Mouse (Mus musculus) urinary bladder, postnatal 36 days (tissue): ENCODE measurements around the gene Ctu2.

ENCODE experiments used
- DNase-seq, 2 experiments: peaks; one replicate each; pipeline ENCODE4 v3.0.0; 2022; ENCODE audit warnings: low spot score in 2 of 2, mixed read lengths in 1 of 2

Gene Ctu2

DNA sequence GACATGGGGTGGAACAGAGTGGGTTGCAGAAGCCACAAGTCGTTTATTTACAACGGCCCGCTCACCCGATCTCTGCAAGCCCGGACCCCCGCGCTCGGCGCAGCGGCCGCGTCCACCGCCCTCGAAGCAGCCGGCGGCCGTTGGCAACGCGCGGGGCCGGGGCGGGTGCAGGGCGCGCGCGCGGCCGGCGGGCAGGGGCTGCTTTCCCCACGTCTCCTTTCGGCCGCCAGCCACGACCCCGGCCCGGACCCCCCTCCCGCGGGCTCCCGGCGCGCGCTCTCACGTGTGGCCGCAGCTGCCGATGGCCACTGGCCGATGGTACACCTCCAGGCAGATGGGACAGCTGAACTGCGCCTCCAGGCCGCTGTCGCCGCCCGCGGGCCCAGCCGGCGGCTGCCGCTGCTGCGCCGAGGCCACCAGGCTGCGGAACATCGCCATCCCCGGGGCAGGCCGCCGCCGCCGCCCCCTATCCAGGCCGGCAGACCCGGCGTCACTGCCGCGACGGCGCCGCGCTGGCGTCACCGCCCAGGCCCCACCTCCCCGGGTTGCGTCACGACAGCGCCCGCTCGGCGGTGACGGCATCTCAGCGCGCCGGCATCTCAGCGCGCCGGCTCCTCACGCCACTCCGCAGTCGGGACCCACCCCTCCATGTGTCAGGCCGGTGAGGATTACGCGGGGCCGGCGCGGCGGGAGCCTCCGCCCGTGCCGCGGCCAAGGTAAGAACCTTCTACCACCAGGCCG lies at the start of gene Ctu2, which contains the start of gene Rnf166:
TSS of gene Ctu2 (plus strand) at position 564 of the 741 bp plus-strand sequence.
TSS of gene Rnf166 (minus strand) at position 485 of the 741 bp plus-strand sequence.
- peak; percentile 87 to 89 for DNase-seq

DNA sequence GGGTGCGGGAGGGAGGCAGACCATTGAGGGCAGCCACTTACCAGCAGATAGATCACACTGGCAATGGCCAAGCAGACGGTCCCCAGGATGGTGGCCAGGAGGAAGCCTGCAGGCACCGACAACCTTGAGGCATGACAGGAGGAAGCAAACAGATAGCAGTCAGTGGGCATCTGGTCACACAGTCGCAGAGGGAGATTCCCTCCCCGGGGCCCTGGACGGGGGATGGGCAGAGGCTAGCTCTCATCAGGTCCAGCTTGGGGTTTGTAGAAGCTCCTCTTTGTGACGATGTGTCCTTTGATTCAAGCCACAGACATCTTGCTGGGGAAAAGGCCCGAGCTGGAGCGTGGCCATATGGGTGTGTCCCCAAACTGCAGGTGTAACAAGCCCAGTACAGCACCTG lies 49.8 kb upstream of the Ctu2 start:
- no peak for DNase-seq

DNA sequence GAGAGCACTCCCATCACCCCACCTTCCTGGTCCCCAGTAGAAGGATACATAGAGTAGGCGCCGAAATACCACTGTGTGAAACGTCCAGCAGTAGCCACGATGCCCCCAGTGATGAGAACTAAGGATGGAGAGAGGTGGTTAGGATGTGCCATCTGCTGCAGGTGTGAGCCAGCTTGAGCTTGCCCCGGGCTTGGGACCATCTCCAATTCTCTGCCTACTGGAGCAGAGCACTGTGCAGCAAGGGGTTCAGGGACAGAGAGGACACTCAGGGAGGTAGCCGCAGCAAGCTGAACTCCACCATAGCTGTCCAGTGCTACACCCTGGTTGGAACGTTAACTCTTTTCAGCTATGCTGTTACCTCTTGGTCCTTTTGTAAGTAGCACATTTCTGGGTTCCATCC lies 48.3 kb upstream of the Ctu2 start:
- DNase-seq: no peak

DNA sequence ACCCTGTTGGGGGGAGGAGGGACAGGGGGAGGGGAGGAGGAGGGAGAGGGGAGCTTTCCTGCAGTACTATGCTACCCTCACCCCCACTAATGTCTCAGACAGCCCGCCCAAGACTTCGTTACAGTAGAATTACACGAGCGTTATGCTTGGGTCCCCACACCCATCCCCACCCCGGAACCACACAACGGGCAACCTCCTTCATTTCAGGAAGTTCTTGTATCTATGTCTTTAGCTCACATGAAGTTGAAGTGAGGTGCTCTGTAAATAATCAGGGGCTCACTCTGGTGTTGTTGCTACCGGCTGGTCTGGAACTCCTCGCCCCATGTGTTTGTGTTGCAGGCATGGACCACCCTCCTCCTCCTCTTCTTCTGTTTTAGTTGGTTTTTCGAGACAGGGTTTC lies 47.8 kb upstream of the Ctu2 start:
- DNase-seq: no peak

DNA sequence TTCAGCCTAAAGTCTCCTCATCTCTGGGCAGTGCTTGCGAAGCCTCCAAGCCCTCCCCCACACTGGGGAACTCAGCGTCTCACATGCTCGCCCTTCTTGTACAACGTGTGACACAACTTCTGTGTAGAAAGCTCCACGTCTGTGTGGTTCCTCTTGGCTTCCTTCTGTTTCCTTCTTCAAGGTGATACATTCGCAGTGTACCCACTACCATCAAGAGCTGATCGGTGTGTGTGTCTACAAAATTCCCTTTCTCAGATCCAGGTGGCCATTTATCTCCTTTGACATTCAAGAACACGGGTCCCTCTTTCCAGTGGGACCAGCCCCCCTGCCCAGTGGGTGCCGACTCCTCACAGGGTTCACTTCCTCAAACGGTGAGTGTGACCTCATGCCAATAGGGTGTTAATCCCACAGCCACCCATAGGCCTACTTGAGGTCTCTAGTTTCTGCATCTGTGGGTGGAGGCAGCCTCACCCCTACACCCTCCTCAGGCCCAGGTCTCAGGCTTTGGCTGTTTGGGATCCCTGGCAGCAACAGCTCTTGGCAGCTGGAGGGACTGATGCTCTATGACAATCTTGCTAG lies 45.8 kb upstream of the Ctu2 start:
- no peak for DNase-seq

DNA sequence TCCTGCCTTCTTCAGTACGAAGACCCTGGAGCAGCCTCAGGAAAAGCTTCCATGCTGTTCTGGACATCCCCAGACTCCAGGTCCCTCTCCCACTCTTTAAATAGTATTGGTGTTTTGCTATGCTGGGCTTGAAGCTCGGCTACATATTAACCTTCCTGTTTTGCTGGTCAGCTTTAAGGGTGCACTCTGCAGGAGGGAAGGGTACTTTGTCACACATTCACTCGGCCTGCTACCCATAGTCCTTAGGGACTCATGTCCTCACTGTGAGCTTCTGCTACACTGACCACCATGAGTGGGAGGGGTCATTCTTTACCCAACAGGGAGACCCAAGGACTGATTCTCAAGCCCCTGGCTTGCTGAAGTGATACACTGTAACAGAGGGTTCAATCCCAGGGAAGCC lies 45.3 kb upstream of the Ctu2 start:
- DNase-seq: no peak

DNA sequence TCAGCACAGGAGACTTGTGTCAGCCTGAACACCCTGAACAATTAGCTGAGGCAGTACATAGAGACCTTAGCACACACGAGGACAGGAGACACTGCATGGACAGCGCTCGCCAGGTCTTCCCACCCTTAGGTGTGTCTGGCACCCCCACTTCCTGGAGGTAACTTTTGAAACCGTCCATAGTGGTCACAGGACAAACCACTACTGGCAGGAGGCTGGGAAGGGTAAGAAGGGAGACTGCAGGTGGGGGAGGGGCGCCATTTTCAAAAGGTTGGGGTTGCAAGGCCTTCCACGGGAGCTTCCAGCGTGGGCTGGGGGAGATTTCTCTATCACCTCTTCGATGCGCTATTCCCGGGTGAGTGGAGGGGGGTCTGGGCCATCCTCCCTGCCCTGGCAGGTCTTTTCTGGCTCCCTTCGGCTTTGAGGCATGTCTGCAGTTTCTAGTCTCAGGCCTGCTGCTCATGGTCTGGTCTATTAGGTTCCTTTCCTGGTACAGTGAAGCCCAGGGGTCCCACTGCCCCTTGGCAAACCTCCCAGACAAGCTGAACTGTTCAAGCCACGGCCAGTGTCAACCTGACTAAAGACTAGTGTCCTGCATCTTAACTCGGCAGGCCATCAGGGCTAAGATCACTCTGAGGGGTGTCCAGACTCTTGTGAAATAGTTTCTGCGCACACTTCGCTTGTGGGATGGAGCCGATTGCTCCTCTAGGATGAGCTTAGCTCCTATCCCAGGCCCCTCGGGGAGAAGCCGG lies 44.1 kb upstream of the Ctu2 start:
- peak in 1 of 2 experiments; percentile 33 for DNase-seq

DNA sequence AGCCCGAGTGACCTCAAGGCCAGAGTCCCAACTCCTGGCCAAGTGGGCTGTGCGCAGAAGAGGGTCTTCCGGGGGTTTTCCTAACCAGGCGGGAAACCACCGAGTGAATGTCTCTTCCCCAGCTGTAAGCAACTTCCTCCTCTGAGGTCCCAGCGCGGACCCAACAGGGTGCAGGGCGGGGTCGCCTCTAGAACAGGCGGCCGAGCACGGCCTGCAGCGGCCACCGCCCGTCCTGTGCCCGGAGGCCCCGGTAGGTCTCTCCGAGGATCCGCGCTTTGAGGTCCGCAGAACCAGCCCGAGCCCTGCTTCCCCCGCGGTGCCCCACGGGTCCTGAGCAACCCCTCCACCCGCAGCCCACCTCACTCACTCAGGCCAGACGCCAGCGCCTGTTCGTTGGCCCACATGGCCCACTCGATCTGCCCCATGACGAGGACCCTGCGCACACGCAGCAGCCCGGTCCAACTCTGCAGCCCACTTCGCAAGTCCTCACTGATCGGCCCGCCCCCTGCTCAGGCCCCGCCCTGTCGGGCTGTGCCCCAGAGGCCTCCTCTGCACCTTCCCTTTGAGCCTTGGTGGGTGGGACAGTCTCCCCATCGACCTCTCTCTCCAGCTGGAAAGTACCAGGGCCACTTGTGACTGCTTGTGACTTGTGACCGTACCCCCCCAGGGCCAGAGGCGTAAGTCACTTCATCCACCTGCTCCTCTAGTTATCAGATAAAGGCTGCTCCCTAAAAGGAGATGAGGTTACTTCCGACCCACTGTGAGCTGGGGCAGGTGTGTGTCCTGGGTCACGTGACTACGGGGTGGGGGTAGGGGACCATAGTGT lies 43.3 kb upstream of the Ctu2 start, which contains the start of gene Cyba:
TSS of gene Cyba (minus strand) at position 488 of the 826 bp plus-strand sequence.
- DNase-seq: peak; percentile 56 to 75

DNA sequence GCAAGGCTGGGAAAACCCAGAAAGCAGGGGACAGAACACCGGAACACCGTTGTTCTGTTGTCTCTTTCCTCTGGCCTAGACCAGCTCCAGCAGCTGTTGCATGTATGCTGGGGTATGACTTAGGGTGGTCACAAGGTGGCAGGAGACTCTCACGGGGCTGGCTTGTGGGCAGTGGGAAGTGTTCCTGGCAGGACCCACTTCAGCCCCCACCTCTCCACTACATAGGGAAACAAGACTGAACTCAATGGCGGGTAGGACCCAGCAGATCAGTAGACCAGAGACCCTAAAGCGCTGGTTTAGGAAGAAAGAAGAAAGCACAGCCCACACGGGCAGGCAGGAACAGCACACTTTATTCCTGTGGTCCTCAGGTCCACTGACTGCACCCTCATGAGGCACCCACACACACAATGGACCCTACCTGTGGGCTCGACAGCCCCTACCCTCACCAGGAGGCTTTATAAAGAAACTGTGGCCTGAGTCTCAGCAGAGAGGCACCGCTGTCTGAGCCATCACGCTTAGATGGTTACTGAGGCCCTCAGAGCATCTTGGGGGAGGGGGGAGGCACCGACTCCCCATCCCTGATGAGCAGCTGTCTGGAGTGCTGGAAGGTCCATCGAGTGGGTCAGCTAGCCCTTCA lies 42.6 kb upstream of the Ctu2 start:
- DNase-seq: no peak

DNA sequence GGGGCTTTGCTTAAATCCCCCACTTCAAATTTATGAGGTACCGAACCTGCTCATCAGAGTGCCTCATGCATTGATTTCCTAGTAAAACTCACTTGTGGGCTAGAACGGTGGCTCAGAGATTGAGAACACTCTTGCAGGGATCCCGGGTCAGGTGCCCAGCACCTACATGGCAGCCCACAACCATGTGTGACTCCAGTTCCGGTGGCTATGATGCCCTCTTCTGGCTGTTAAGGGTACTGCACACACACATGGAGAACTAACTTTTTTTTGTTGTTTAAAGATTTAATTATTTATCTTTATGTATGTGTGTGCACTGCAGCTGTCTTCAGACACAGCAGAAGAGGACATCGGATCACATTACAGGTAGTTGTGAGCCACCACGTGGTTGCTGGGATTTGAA lies 40.6 kb upstream of the Ctu2 start:
- DNase-seq: no peak

DNA sequence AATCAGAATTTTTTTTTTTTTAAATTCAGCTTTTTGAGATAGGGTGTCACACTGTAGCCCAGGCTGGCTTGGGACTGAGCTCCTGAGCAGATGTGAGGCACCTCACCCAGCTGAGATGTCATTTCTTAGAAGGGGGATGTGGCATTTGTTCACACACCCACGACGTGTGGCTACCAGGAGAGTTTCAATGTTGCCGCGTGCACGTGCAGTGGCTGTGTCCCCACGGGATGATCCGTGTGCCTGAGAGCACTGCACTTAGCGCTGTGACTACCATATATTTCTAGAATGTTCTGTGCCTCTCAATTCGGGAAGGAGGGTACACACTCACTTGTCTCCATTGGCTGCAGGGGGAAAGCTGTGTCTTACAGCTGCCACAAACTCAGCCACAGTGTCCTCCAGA lies 39.8 kb upstream of the Ctu2 start:
- no peak for DNase-seq

DNA sequence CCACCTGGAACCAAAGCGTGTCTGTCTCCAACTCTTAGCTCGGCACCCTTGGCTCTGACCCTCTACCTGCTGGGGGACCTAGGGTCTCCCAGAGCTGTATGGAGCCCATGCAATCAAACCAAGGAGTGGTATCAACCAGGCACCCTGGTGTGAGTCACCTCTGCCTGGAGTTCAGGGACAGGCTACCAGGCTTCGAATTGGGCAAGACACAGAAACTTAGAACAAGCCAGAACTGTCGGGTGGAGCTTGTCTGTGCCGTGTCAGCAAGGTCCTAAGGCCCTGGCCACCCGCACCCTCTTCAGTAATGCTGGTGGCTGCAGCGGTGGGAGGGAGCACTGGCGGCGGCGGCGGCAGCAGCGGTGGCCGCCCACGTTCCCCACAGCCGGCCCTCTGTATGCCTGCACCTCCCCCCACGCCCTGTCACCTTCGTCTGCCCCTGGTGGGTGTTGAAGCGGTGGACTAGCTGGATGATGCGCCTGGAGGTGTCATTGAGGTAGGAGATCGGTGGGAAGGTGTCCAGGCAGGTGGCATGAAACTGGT lies 39.3 kb upstream of the Ctu2 start:
- DNase-seq: no peak

DNA sequence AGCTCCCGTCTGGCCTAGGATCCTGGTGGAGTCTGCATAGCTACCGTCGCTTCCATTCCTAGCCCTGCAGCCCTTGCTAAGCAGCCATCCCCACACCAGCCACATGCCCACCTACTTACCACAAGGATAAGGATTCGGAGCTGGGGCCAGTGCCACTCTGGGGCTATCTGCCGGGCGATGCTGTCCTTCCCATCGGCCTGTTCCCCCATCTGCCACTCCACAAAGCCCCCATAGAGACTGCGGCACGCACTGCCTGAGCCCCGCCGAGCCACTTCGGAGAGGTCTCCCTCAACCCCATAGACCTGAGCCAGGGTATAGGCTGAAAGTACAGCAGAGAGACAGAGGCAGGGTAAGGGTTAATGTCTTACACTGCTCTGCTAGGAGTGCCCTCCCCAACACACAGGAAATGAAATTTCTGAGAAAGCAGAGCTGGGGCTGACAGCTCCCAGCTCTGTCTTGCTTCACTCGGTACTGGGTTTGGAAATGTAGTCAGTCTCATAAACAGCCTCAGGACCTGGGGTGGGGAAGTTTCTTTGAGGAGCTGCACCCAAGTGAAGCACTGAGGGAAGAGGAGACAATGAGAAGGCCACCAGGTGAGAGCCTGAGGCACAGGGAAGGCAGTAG lies 38.1 kb upstream of the Ctu2 start:
- no peak for DNase-seq

DNA sequence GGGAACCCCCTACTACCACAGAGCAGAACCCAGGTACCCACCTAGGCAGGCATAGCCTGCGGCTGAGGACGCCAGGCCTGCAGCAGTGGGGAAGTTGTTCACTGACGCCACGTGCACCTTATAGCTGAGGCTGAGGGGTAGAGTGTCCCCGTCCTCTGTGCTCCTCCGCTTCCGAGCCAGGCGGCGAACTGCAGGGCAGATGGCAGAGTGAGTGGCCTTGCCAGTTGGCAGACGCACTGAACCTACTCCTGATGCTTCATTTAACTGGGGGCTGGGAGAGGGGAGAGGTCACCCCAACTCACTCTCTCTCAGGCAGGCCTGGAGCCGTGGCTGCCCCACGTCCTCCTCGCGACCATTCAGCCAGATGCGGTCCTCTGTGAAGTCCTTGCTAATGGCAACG lies 36.6 kb upstream of the Ctu2 start:
- DNase-seq: no peak

DNA sequence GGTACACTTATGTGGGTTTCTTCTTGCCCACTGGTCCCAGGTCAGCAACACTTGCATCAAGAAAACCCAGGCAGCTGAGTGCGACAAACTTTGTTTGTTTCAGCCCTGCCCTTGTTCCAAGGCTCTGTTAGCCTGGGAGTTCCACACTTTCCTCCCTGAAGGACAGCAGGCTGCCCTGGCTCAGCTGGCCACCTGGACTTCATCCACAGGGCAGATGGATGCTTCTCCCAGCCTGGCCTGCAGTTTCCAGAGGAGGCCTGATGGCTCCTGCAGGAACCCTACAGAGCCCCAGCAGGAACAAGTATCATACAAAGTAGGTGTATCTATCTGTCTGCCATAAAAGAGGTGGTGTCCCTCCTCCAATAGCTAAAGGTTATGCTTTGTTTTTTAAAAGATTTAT lies 34.6 kb upstream of the Ctu2 start:
- DNase-seq: no peak

DNA sequence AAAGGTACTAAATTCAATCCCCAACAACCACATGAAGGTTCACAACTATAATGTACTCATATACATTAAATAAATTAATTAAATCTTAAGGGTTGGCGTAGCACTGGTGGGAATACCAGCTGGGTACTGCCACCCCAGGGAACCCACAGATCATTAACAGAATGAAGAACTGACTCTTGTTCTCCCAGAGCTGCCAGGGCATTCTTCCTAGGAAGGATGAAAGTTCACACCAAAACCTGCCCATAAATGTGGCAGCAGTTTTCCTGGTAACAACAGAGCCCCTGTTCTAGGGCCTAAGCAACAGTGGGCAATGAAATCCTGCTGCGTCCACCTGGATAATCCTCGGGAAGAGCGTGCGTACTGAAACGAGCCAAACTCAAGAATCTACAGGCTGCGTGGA lies 33.6 kb upstream of the Ctu2 start:
- no peak for DNase-seq

DNA sequence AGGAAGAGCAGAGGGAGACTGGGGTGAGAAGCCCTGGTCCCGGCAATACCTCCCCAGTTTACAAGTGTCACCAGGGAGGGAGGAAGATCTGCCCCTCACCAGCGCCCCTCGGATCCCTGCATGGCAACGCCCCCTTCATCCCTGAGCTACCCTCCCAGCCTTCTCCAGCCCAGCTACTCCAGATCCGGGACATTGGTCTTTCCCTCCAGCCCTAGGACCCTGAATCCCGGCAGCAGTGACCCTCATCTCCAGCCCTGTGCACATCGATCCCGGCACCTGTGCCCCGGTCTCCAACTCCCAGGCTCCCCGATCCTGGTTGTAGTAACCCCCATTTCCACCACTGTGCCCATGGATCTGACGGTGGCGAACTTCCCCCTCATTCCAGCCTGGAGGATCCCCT lies 33.2 kb upstream of the Ctu2 start:
- DNase-seq: no peak

DNA sequence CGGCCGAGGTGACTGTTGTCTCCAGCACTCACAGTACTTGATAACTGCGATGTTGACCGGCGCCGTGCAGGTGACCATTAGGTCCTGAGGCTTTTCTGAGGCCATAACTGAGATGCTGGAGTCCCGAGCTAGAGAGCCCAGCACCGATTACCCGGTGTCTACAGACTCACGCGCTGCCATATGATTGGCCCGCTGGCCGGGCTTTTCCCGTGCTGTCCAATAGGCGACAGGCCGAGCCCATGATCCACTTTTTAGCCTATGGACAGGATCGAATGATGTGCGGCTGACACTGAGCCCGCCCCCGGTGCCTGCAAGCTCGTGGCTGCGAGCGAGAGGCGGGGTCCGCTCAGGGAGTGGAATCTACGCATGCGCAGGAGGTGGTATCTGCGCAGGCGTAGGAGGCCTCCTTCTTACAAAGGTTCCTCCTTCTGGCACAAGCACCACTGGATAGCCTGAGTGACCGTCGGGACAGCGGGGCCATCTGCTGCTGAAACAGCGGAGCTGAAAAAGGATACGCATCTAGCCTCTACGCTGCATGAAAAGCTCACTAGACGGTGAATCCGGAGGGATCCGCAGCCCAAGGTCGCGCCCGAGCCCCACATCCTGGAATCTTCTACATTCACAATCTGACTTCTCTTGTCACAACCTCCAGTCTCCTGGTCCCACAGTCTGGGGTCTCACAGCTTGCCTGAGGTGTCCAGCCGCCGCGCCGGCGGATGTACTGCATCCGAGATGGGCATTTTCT lies 32.5 kb upstream of the Ctu2 start, which contains the start of gene Mvd:
TSS of gene Mvd (minus strand) at position 161 of the 745 bp plus-strand sequence.
- DNase-seq: peak; percentile 97 to 99

DNA sequence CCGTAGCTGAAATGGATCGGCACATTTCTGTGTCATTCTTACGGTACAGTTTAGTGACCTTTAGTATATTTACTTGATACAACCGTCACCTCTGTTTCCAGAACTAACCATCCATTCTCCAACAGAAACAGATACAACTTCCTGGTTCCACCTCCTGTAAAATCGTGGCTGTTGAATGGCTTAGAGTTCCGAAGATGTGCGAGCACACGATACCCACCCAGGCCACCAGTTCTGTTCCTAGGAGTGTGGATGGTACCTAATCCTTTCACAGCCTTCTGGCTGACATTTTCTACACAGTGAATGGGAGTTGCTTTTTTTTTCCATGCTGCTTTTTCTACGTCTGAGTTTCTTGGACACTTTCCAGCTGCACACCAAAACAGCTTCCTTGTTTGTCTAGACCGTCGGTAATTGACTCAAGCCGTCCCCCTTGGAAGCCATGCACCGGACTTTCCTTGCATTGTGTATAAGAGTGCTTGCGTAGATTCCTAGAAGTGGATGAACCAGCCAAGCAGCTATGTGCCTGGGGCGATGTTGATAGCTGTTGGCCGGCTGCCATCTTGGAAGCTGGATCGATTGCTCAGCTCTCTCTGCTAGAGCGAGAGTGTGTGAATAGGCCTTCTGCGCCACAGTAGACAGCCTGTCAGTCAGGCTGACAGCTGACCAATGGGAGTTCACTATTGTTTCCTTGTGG lies 31.7 kb upstream of the Ctu2 start:
- peak; percentile 76 to 92 for DNase-seq
